Mouse (Mus musculus) brain, embryonic 14.5 days (tissue): ENCODE measurements around the gene Stat5b.

Experiments used
- CTCF ChIP-seq: fragments of 200-500 bp; IDR thresholded peaks from 2 replicates; pipeline ENCODE4 v1.5.1; 2012; ENCODE audit warnings: inconsistent platforms, mild to moderate bottlenecking, moderate library complexity, borderline replicate concordance; ENCODE audit not compliant: insufficient read depth, insufficient read length; ENCODE audit errors: extremely low read depth
- POLR2A ChIP-seq: fragments of 200-500 bp; IDR thresholded peaks from 2 replicates; pipeline ENCODE4 v1.6.1; 2012; ENCODE audit warnings: mild to moderate bottlenecking, inconsistent platforms, borderline replicate concordance; ENCODE audit not compliant: poor library complexity, insufficient read depth, insufficient read length, severe bottlenecking; ENCODE audit errors: extremely low read depth

GRCm38 (mm10) chr11:100758707-100759610 lies 91.6 kb downstream of the Stat5b start:
- no peak for TF ChIP-seq CTCF
- no peak for TF ChIP-seq POLR2A
